Mouse (Mus musculus): ENCODE data around the gene Wnk4.

Gene Wnk4

DNA sequence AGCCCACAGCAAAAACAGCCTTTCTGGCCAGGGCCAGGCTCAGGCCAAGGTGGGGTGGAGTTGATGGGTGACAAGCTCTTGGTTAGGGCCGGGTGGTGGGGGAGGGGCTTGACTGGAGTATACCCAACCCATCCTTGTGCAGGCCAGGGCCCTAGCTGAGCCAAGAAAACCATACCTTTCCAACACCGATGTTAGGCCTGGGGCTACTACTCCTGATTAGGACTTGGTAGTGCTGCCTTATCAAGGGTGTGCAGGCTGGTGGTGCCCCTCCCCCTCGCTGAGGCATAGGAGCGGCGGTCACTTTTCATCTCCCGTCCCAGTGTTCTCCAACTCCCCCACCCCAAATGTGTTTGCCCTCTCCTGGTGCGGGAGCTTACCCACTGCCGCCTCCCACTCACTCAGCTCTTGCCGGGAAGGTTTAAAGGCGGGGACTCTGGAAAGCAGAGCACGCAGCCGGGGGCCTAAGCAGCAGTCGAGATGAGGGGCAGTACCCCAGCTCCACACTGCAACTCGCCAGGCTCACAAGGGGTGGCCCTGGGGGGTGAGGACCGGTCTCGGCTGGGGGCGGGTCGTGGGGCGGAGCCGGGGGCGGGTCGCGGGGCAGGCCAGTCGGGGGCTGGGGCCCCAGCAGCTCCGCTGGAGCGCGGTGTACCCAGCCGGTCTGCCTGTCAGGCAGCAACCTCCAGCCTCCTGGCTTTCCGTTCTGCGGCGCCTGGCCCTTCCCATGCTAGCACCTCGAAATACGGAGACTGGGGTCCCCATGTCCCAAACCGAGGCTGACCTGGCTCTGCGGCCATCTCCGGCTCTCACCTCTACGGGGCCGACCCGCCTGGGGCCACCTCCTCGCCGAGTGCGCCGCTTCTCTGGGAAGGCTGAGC is at the start of gene Wnk4:
Gene Wnk4 (plus strand): TSS at position 620 of the 878 bp plus-strand sequence.
- no peak for DNase-seq (ENCODE audit: low spot score in 2 of 2)

DNA sequence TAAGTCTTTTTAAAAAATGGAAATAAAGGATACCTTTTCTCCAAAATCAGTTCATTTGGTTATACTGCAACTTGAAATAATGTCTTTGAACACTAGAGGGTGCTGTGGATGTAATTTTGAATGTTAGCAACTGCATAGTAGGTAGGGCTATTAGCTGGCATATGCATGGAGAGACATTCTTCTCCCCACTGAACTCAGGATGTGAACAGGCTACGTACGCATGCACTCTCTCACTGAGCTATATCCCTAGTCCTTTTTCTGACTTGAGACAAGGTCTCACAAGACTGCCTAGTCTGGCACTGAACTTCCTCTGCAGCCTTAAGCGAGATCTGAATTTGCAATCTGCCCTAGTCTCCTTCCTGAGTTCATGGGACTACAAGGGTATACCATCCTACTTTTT is 48.4 kb upstream of the Wnk4 start:
- no peak for DNase-seq (ENCODE audit: low spot score in 2 of 2)

DNA sequence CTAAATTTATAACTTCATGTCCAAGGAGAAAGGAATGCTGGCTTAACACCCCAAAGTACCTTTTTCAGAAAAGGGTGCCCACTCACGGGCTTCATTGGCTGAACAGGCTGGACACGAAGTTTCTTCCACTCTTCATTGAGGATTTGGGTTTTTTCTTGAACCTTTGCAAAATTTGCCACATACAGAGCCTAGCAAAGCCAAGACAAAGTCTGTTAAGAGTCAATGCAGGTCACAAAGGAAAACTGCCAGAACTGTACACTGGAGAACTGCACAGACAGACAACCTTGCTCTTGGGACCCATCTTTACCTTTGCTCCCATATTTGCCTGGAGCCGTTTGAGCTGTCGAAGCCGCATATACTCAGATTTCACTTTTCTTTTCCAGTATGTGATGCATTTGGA is 43.4 kb upstream of the Wnk4 start:
- no peak for DNase-seq (ENCODE audit: low spot score in 2 of 2)

DNA sequence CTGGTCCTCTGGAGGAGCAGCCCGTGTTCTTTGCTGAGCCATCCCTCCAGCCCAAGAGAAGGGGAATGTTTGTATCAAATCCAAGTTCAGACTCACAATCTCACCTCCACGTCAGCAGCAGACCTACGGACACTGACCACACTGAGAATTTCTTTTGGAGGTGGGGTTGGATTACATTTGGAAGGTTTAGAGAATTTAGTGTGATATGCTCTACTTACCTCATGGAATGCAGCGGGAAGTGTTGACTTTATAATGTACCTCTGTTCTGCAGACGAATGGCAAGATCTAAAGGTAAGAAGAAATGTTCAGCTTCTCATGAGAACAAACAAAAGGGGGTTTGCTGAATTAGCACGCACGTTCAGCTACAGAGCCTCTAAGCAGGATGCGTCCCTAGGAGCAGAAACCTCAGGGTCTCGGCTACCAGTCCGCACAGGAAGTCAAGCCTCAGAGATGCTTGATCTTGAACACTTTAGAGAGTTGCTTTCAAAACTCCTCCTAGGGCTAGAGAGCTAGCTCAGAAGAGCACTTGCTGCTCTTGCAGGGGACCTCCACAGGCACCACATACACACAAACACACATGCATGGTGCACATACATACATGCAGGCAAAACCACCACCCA is 41.8 kb upstream of the Wnk4 start:
- no peak for DNase-seq (ENCODE audit: low spot score in 2 of 2)

DNA sequence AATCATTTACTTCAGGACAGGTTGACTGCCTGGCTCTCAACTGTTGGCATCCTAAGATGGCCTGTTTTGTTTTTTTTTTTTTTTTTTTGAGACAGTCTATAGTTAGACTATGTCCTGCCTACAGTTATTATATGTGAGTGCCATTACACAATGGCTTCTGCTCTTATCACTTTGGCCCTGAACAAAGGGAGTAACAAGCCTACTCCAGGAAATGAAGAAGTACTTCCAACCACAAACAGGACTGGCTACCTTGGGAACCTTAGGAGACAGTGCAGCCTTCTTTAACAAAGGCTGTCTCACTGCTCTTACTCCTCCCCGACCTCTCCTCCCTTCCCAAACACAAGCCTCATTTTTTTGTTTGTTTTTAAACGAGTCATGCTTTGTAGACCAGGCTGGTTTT is 39.5 kb upstream of the Wnk4 start:
- no peak for DNase-seq (ENCODE audit: low spot score in 2 of 2)

DNA sequence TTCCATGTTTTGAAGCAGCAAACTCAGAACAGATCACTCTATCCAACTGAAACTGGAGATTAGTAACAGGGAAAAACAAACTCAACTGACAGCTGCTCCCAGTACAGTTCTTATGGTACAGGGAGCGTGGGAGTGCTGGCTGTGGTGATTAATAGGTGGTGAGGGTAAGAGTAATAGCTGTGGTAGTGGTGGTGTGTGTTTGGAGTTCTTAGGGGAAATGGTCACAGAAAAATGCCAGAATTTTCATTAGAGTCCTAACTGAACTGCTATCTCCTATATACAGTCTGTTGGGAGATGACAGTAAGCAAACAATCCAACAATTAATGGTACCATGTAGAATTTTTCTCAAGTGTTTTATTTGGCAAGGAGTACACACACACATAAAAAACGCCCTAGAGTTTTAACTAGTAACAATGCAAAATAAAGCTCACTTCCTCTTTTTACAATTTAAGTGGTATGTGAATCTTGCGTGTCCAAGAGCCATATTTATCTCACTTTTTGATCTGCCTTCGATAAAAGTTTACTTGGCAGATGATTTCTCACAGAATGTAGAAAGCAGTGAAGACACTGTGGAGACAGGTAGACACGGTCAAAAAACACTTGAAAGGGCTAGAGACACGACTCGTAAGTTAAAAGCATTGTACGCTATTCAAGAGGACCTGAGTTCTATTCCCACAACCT is 38.9 kb upstream of the Wnk4 start:
- DNase-seq (ENCODE audit: low spot score in 2 of 2), result no peak

DNA sequence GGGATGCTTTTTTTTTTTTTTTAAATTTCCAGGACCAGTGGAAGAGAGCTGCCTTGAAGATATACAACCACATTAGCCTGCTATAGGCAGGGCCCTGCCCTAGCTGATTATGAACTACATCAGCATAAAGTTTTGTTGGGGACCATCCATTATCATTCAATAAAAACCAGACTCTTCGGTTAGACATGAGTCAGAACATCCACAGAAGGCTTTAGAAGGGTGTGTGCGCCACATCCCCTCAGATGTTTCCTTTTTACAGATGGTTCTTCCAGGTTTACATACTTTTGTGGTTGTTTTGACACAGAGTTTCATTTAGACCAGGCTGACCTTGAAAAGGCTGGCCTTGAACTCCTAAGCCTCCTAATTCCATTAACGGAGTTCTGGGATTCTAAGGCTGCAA is 36.0 kb upstream of the Wnk4 start:
- no peak for DNase-seq (ENCODE audit: low spot score in 2 of 2)

DNA sequence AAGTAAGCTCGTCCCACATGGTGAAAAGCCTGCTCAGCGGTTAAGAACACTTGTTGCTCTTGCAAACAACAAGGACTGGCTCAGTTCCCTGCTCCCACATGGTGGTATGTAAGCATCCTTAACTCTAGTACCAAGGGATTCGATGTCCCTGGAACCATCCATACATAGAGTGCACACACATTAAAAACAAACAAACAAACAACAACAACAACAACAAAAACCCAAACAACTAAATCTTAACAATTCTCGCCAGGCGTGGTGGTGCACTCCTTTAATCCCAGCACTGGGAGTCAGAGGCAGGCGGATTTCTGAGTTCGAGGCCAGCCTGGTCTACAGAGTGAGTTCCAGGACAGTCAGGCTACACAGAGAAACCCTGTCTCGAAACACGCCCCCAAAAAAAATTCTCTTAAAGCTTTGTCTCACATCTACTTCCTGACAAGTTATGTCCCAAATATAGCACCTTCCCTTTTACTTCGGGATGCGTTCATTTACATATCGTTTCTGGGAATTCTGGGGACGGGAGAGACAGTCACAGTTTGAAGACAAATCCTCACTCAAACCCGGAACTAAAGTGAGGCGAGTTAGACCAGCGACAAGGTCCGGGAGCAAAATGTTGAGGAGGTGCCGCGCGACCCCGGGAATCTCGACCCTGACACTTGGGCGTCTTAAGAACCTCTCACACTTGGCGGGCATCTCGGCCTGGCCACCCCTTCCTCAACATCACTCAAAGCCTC is 34.9 kb upstream of the Wnk4 start:
- DNase-seq (ENCODE audit: low spot score in 2 of 2), result no peak

DNA sequence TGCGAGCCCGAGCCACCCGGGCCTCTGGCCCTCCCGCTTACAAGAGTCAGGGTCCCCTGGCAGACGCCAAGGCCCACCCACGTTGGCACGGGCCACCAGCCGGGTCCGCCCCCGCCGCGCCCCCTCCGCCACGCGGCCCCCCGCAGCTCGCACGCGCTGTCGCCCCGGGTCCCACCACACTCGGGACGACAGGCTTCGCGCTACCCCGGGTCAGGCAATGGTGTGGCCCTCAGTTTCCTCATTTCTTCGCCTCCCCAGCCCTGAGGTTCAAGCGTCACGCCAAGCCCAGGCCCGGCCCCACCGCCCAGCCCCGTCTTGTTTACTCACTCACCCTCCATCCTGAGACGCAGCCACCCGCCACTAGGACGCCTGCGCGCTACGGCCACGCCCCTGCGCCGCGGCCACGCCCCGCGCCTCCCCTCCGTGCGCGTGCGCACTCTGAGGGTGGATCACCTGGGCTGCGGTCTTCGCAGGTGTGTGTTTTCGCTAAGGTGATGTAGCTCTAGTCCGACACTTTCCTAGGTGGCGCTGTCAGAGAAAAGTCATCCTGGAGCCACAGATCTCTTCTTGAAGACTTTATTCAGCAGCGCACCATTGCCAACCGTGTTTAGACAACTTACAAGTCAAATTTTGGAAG is 34.2 kb upstream of the Wnk4 start, which contains the start of gene Ezh1:
Gene Ezh1 (minus strand): TSS at position 399 of the 637 bp plus-strand sequence.
- peak; percentile 79 to 82 for DNase-seq (ENCODE audit: low spot score in 2 of 2)

DNA sequence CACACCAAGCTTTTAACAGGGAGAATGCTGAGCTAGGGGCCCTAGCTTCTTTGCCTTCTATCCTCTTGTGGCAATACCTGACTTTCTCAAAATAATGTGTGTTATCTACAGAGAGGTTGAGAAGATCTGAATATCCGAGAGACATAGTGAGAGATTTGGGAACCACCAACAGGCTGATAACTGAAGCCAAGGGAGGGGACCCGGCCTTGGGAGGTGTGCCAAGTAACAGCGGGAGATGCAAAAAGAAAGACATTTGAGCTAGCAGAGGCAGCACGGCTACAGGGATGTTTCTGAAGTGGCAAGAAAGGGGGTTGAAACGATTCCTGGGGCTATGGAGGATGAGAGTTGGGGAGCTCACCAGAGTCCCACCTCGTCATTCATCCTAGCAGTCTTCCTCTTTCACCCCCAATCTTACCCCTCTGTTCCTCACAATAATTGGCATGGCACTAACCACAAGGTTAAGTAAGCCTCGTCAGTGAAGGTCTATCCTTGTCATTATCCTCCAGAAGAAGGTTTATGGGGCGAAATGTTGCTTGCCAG is 30.9 kb upstream of the Wnk4 start:
- no peak for DNase-seq (ENCODE audit: low spot score in 2 of 2)

DNA sequence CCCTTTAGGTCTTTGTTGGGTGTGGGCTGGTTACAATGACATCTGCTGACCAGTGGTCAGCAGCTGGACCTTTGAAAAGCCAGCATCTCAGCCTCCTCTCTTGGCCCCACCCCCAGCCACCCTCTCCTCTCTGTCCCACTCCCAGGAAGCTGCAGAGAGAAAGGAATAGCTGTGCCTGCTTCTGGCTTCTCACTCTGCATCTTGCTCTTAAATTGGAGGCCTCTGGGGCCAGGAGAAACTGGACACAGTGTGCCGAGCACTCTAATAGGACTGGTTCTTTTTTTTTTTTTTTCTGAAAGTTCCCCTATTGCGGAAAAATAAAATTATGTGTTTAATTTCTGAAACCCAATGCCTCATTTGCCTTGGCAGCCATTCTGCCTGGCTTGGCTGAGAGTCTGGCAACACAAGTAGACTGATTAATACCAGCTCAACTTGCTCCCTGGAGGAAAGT is 30.3 kb upstream of the Wnk4 start:
- DNase-seq (ENCODE audit: low spot score in 2 of 2), result no peak

DNA sequence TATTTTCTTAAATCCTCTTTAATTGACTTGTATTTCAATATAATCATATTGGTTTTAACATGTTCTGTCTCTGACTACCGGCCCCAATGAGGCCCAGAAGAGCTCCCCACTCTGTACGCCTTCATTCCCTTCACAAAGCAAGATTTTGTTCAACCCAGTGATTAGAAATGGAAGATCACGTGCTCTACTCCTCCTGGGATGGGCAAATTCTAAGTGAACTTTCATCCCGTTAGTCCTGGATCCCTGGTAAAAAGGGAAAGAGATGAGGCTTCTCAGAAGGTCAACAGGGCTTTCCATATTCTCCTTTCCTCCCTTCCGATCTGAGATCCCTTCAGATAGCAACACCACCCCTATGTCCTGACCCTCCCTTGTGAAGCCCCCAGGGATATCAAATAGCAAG is 29.8 kb upstream of the Wnk4 start:
- no peak for DNase-seq (ENCODE audit: low spot score in 2 of 2)

DNA sequence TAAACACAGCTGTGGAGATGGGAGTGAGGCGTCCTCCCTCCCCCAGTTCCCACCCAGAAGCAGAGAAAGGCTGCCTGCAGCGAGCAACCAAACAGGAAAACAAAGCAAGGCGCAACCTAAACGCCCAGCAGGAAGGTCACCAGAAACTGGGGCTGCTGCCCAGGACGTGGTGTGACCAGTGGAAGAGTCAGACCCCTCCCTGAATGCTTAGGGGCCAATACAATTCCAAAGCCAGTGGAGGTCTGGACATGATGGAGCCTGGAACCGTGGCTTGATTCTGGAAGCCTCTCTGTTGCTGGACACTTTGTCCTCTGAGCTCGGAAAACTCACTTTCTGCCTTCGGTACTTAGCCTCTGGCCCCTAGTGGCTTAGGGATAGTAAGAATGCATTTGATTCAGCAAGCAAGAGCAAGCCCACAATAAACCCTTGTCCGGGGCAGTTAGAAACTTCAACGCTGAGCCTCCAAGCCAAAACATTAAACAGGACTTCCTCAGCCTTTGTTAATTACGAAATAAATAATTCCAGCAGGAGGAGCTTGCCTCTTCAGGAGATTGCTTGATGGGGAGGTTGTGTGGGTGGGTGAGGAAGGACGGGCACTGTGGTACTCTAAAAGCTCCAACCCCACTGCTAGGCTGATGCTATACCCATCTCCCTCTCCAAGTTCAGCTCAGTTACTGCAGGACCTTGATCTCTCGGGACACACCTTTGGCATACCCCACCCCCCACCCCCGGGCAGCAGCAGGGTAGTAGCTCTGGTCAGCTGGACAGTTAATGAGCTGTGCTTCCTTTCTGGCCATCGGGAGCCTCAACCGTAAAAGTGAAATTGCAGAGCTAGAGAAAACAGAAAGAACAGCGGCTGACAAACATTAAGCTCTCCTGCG is 29.1 kb upstream of the Wnk4 start:
- DNase-seq (ENCODE audit: low spot score in 2 of 2), result no peak

DNA sequence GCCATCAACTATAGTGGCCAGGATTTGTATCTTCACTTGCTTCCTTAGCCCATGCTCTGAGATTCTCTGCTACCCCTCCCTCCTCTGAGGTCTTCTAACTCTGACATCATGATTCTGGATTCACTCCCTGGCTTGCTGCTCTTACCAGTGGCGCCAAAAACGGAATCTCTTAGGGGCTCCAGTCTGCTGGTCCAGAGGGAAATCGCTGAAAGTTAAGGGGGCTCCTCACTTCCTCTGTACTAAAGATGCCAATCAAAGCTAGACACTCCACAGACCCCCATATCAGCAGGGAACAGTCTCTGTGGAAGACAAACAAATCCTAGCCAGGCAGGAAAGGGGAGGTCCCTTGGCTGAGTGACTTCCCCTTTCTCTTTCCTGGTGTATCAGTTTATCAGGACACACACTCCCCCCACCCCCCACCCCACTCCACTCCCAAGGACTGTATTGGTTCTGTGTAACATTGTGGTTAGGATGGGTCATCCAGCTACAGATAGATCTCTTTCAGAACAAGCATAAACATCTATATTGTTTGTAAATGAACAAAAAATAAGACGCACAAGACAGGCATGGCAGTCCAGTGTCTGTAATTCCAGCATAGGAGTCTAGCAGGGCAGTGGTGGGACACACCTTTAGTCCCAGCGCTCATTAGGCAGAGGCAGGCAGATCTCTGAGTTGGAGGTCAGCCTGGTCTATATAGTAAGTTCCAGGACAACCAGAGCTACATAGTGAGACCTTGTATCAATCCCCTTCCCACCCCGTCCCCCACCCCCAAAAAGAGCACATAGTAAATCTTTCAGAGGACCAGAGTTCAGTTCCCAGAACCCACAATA is 28.1 kb upstream of the Wnk4 start:
- DNase-seq (ENCODE audit: low spot score in 2 of 2), result no peak

DNA sequence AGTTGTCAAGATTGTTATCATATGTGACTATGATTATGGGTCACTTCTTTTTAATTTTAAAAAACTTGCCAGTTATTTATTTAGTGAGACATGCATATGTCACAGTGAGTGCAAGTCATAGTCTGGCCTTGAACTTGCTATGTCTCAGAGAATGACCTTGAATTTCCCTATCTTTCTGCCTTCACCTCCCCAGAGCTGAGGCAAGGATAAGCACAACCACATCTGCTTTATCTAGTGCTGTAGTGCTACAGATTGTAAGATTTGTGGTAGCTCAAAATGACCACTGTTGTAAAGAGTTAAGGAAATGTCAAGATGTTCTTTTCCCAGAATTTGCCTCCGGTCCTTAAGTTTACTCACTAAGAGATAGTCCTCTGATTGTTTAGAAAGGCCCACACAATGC is 27.1 kb upstream of the Wnk4 start:
- DNase-seq (ENCODE audit: low spot score in 2 of 2), result no peak

DNA sequence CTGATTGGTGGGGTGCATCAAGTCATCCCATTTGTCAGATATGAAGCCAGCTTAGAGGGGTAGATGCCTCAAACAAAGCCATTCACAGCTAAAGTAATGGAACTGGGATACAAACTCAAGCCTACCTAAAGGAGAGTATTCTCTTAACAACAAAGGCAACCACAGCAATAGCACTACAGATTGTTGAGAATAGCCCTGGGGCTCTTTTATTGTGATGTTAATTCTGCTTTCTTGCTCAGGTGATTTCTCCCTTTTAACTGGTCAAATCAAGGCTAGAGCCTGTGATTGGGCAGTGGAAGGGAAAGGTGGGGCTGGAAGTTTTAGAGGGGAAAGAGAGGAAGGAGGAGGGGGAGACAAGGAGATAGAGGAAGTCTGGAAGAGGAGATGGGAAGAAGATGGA is 26.2 kb upstream of the Wnk4 start:
- no peak for DNase-seq (ENCODE audit: low spot score in 2 of 2)

DNA sequence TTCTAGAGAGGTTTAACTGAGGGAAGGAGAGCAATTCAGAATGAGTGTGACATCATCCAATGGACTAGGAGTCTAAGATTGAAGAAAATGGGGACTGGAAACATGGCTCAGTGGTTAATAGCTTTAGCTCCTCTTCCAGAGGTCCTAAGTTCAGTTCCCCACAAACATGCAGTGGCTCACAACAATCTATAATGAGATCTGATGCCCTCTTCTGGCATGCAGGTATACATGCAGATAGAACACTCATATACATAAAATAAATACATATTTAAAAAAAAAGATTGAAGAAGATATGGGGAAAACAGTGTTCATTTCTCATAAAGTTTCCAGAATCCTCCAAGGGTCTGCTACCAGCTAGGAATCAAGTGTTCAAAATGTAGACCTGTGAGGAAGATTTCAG is 24.9 kb upstream of the Wnk4 start:
- no peak for DNase-seq (ENCODE audit: low spot score in 2 of 2)

DNA sequence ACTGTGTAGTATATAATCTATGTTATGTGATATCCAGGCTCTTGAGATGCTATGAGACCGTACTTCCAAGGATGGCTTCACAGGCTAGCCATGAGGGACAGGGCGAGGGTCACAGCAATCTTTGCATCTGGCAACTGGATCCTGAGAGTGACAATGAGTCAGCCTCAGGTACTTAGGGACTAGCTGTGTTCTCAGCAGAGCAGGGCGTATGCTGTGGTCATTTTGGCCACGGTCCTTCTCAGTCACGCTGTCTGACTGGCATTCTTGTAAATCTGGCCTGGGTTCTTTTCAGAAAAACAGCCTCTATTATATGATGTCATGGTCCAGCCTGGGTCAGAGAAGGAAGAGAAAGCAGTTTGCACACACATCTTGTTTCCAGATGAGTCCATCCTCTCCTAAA is 23.6 kb upstream of the Wnk4 start:
- DNase-seq (ENCODE audit: low spot score in 2 of 2), result no peak

DNA sequence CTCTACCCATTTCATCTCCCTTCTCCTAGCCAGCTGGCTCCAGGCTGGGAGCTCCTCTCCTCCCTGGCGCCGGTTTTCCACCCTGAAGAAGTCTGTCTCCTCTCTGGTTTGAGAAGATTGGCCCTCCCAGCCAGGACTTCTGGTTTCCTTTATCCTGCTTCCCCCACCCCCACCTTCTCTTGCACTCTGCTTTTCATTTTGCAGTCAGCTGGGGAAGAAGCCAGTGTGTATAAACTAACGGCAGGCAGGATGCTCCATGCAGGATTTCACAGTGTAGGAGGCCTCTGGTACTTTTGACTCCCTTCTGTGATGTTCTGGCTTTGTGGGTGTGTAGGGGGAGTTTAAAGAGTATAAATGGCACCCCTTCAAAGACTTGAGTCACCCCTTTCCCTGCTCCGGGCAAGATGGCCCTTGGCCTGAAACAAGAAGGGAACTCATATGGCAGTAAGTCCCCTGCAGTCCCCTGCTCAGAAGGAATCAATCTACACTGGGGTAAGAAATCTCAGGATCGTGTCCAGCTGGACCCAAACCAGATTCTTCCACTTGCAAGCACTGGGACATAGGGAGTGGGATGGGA is 22.2 kb upstream of the Wnk4 start:
- DNase-seq (ENCODE audit: low spot score in 2 of 2), result no peak
